8 mouse cellular contexts compared by ENCODE assay signal in the genomic region with DNA sequence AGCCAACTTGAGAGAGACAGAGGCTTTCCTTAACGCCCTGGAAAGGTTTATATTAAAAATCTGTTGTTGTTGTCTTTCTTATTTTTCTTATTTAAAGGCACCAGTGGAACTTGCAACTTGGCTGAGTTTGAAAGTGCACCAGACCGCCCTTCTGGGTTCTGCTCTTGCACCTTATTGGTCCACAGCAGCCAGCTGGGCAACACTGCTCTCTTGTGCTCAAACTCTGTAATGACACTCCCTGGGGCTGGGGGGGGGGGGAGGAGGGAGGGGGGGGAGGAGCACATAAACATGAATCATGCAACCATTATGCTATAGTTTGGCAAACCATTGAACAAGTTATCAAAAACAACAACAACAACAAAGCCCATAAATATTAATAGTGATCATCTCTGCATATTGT. TPM values are rescaled to one million over a fixed set of nuclear protein-coding genes. Genes with fewer than 3 reads are reported as not detected.
A peak's percentile ranks its signal among the peaks of the same experiment; 100 is the strongest.
DNase-seq lines count a peak whose midpoint lies in the region; ATAC-seq and TF ChIP-seq lines count a peak whose summit lies in the region.

No protein-coding gene starts in this region.

- CTCF ChIA-PET in Patski (lab: Charles Lee): interaction anchor here (0.9 to 1.6 kb wide), 7 partner anchors 9 to 315 kb away, joined by 3 to 5 read pairs (median 3); no protein-coding TSS in a partner anchor

- in situ Hi-C loops in Patski (cut with MboI; ENCODE audit: low pct_unique_long_range_greater_than_20kb): no loop called here

- WGBS in kidney, adult 2 months: 17% methylated on average over 2 of the region's 2 CpGs

- H3K4me3 ChIP-seq in kidney, adult 2 months (ENCODE audit: insufficient read depth, low read depth, low read length): no peak overlapping the region
- no peak overlapping the region for H3K4me3 ChIP-seq in embryonic fibroblast, embryonic 13.5 days (ENCODE audit: insufficient read depth, low read length)

- peak; percentile 58 for ATAC-seq in Patski

- DNase-seq in kidney, adult 2 months: peak; percentile 47
- no peak for DNase-seq in kidney, adult 18-20 months
- DNase-seq in CD4-positive helper T cell, adult 2 months (ENCODE audit: low read depth, low spot score): peak; percentile 61
- no peak for DNase-seq in Patski (ENCODE audit: low read depth, low spot score)
- peak; percentile 36 to 60 for DNase-seq in kidney, postnatal 36 days
- peak; percentile 78 for DNase-seq in naive thymus-derived CD4-positive, alpha-beta T cell, adult 2 months (ENCODE audit: low read depth)
- DNase-seq in frontal cortex, postnatal 36 days (ENCODE audit: low spot score in 2 of 2): no peak

- 0 out of 2 replicates have a peak, but pooled peaks cover 2% of the 10 kb centered on the region for H3K4me1 ChIP-seq in kidney, adult 2 months (ENCODE audit: control insufficient read depth, insufficient read depth, low read length)
- peaks cover 12% of the 10 kb centered on the region for H3K4me1 ChIP-seq in embryonic fibroblast, embryonic 13.5 days (ENCODE audit: control insufficient read depth, insufficient read depth, low read length)

- TF ChIP-seq CTCF in kidney, adult 2 months (conservative IDR thresholded peaks at IDR 0.05; ENCODE audit: insufficient read depth, insufficient read length, low read depth, low read length): peak; percentile 60
- TF ChIP-seq CTCF in Patski (IDR thresholded peaks at IDR 0.05): peak; percentile 61
- peak; percentile 63; the same call in 1 of the 2 replicates for TF ChIP-seq CTCF in embryonic fibroblast, embryonic 13.5 days (IDR thresholded peaks at IDR 0.05; ENCODE audit: borderline replicate concordance, insufficient read depth, low read length)

- TF ChIP-seq POLR2A in kidney, adult 2 months (IDR thresholded peaks at IDR 0.05; ENCODE audit: low read depth, low read length): no peak
- TF ChIP-seq POLR2A in embryonic fibroblast, embryonic 13.5 days (IDR thresholded peaks at IDR 0.05; ENCODE audit: low read depth, low read length): no peak

- H3K27ac ChIP-seq in kidney, adult 2 months (ENCODE audit: insufficient read depth, low read depth, low read length): no peak overlapping the region
- no peak overlapping the region for H3K27ac ChIP-seq in embryonic fibroblast, embryonic 13.5 days (ENCODE audit: insufficient read depth, low read length)

- H3K36me3 ChIP-seq in kidney, adult 2 months (ENCODE audit: control insufficient read depth, insufficient read depth, low read length): no peaks in the 10 kb centered on the region

- POLR2A ChIA-PET in Patski (lab: Charles Lee): no interaction called here

- H3K27me3 ChIP-seq in kidney, adult 2 months (replicated peaks; ENCODE audit: control insufficient read depth, insufficient read depth, low read length): no peaks in the 10 kb centered on the region
- no peaks in the 10 kb centered on the region for H3K27me3 ChIP-seq in Patski

RNA-seq across cellular contexts. Expression of a gene that starts 46.5 kb away (rescaled TPM):
- 6.6 and 6.9 TPM in 2 replicates for polyA plus RNA-seq in kidney, adult 2 months (2012; rRNA removed)
- 19.0 TPM for polyA plus RNA-seq in Patski (2021)
- 7.1 and 10.6 TPM in 2 replicates for polyA plus RNA-seq in embryonic fibroblast, embryonic 13.5 days (2011; ENCODE audit: insufficient read length, low read depth, missing spikeins)

Comparison
In these comparisons a context has a peak if more than half of its experiments do, and no peak if none do; other contexts are left out.
1. DNase-seq: peak in kidney, adult 2 months (single experiment), CD4-positive helper T cell, adult 2 months (single experiment), kidney, postnatal 36 days (2 of 2) and naive thymus-derived CD4-positive, alpha-beta T cell, adult 2 months (single experiment); none in kidney, adult 18-20 months (single experiment), Patski (single experiment) and frontal cortex, postnatal 36 days (0 of 2).
2. Peak in every context shown above with its lines, with median percentiles within 50 percentile points of each other: CTCF ChIP-seq.